Mouse (Mus musculus): ENCODE measurements at regions not wholly inside any gene's neighbourhood (a gene's known extent, or its start where the extent isn't known, plus 50 kb on each side); places are given as distances from the start of the nearest gene placed in this dataset.

DNA sequence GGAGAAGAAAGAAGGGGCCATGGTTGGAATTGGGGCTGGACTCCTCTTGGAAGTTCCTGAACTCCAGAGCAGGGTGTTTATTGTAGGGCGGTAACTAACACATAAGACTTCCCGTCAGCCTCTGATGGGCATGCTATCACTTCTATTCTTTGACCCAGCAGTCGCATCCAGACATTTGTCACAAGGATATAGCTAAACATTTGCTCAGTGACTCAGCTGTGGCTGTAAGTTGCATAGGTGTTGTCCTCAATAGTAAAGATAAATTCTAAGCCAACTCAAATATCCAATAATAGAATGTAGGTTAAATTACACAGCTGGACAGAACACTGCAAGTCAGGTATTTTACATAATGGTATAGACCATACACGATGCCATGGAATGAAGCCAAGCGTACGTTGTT, 154.9 kb downstream of the Pfkfb3 start:
- DNase-seq (ENCODE audit: low read depth, low spot score) = no peak
- Histone ChIP-seq H3K4me3 (ENCODE audit: control insufficient read depth in 1 of 2, insufficient read depth in 1 of 2, low read depth in 2 of 2, low read length in 2 of 2) (no peak overlapping the region), H3K9me3 (replicated peaks; ENCODE audit: insufficient read depth, low read length) (no peaks in the 10 kb centered on the region), H3K36me3 (ENCODE audit: control insufficient read depth in 1 of 2, insufficient read depth in 2 of 2, low read length in 2 of 2) (no peaks in the 10 kb centered on the region), H3K4me1 (ENCODE audit: control insufficient read depth in 1 of 2, insufficient read depth in 2 of 2, low read length in 2 of 2) (no peaks in the 10 kb centered on the region; a peak in 1 of 4 replicates), H3K27me3 (ENCODE audit: control insufficient read depth in 1 of 2, insufficient read depth in 2 of 2, low read length in 2 of 2) (no peaks in the 10 kb centered on the region), H3K9ac (ENCODE audit: control insufficient read depth, low read depth, low read length, poor library complexity, severe bottlenecking) (no peak overlapping the region), H3K79me2 (ENCODE audit: control insufficient read depth, insufficient read depth, low read length, poor library complexity) (no peaks in the 10 kb centered on the region), H3K27ac (ENCODE audit: control insufficient read depth, low read depth, low read length) (no peak overlapping the region)
- no peak for TF ChIP-seq KAT2A (conservative IDR thresholded peaks at IDR 0.05; ENCODE audit: low read depth, low read length)
- TF ChIP-seq ZKSCAN1 (IDR thresholded peaks at IDR 0.05; ENCODE audit: low read depth, low read length) = no peak
- TF ChIP-seq RAD21 (IDR thresholded peaks at IDR 0.05; ENCODE audit: low read depth, low read length) = no peak
- TF ChIP-seq POLR2AphosphoS5 (IDR thresholded peaks at IDR 0.05; ENCODE audit: borderline replicate concordance, low read depth, low read length) = no peak
- no peak for TF ChIP-seq SIN3A (IDR thresholded peaks at IDR 0.05; ENCODE audit: low read length)
- no peak for TF ChIP-seq JUND (IDR thresholded peaks at IDR 0.05; ENCODE audit: low read depth, low read length)
- TF ChIP-seq USF1 (IDR thresholded peaks at IDR 0.05; ENCODE audit: low read depth, low read length) = no peak
- TF ChIP-seq GABPA (IDR thresholded peaks at IDR 0.05; ENCODE audit: low read depth, low read length) = no peak
- TF ChIP-seq MYB (IDR thresholded peaks at IDR 0.05; ENCODE audit: low read depth, low read length) = no peak
- TF ChIP-seq NRF1 (IDR thresholded peaks at IDR 0.05; ENCODE audit: insufficient read depth, low read depth, low read length, poor library complexity, severe bottlenecking) = no peak
- TF ChIP-seq E2F4 (IDR thresholded peaks at IDR 0.05; ENCODE audit: borderline replicate concordance, low read depth, low read length) = no peak
- TF ChIP-seq SMC3 (IDR thresholded peaks at IDR 0.05; ENCODE audit: low read depth, low read length) = no peak

DNA sequence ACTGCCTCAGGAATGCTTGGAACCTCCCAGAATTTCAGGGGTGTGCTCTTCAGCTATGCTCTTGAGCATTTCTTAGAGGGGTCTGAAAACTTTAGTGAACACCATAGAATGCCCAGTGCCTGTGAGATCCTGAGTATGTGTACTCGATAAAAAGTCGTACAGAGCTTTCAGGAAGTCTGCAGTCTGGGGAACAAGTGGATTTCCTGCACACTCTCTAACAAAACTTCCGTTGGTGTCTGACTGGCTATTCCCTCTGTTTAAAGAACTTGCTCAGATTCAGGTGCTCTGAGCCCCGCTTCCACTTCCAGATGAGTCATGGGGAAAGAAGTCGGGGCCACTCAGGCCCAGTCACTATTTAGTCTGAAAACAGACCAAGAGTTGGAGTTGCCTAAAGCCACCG, 155.5 kb downstream of the Pfkfb3 start:
- Histone ChIP-seq H3K79me2 (ENCODE audit: control insufficient read depth, insufficient read depth, low read length, poor library complexity) (no peaks in the 10 kb centered on the region), H3K9me3 (replicated peaks; ENCODE audit: insufficient read depth, low read length) (no peaks in the 10 kb centered on the region), H3K36me3 (ENCODE audit: control insufficient read depth in 1 of 2, insufficient read depth in 2 of 2, low read length in 2 of 2) (no peaks in the 10 kb centered on the region), H3K9ac (ENCODE audit: control insufficient read depth, low read depth, low read length, poor library complexity, severe bottlenecking) (no peak overlapping the region), H3K27ac (ENCODE audit: control insufficient read depth, low read depth, low read length) (no peak overlapping the region), H3K4me3 (ENCODE audit: control insufficient read depth in 1 of 2, insufficient read depth in 1 of 2, low read depth in 2 of 2, low read length in 2 of 2) (no peak overlapping the region), H3K27me3 (ENCODE audit: control insufficient read depth in 1 of 2, insufficient read depth in 2 of 2, low read length in 2 of 2) (no peaks in the 10 kb centered on the region), H3K4me1 (ENCODE audit: control insufficient read depth in 1 of 2, insufficient read depth in 2 of 2, low read length in 2 of 2) (no peaks in the 10 kb centered on the region; a peak in 1 of 4 replicates)
- TF ChIP-seq MAZ (IDR thresholded peaks at IDR 0.05; ENCODE audit: low read depth, low read length) (no peak), MEF2A (IDR thresholded peaks at IDR 0.05; ENCODE audit: extremely low read depth, insufficient replicate concordance, low read depth, low read length, poor library complexity, severe bottlenecking) (no peak), UBTF (IDR thresholded peaks at IDR 0.05; ENCODE audit: borderline replicate concordance, insufficient read depth, low read depth, low read length) (no peak), ELF1 (IDR thresholded peaks at IDR 0.05; ENCODE audit: low read depth, low read length) (no peak), POLR2AphosphoS2 (IDR thresholded peaks at IDR 0.05; ENCODE audit: low read length) (no peak), ZKSCAN1 (IDR thresholded peaks at IDR 0.05; ENCODE audit: low read depth, low read length) (no peak), CHD1 (IDR thresholded peaks at IDR 0.05; ENCODE audit: low read depth, low read length) (no peak), USF2 (IDR thresholded peaks at IDR 0.05; ENCODE audit: borderline replicate concordance in 1 of 2, insufficient read depth in 1 of 2, low read depth in 1 of 2, low read length in 2 of 2) (no peak), GATA1 (IDR thresholded peaks at IDR 0.05; ENCODE audit: low read depth, low read length) (no peak), ETS1 (IDR thresholded peaks at IDR 0.05; ENCODE audit: low read depth, low read length) (no peak), USF1 (IDR thresholded peaks at IDR 0.05; ENCODE audit: low read depth, low read length) (no peak), CHD2 (IDR thresholded peaks at IDR 0.05; ENCODE audit: low read length) (no peak), RAD21 (IDR thresholded peaks at IDR 0.05; ENCODE audit: low read depth, low read length) (no peak), BHLHE40 (IDR thresholded peaks at IDR 0.05; ENCODE audit: borderline replicate concordance, low read depth, low read length) (no peak), POLR2AphosphoS5 (IDR thresholded peaks at IDR 0.05; ENCODE audit: borderline replicate concordance, low read depth, low read length) (no peak), SMC3 (IDR thresholded peaks at IDR 0.05; ENCODE audit: low read depth, low read length) (no peak)
- no peak for DNase-seq (ENCODE audit: low read depth, low spot score)
